8 mouse cellular contexts compared by ENCODE assay signal in genomic region chr12:83487476-83487991, GRCm38 (mm10). TPM values are rescaled to one million over a fixed set of nuclear protein-coding genes. Genes with fewer than 3 reads are reported as not detected.
DNase-seq lines count a peak whose midpoint lies in the region; ATAC-seq lines count a peak whose summit lies in the region.

TSS of gene Dpf3 (minus strand) at chr12:83487716.

- intact Hi-C loops in left cerebral cortex, postnatal 10 days (cut with DNase I) = loop anchor here (5.0 to 10.0 kb wide), 2 partner anchors 153 to 375 kb away; no protein-coding TSS in a partner anchor

- peak; percentile 90 for ATAC-seq in inflammation-experienced regulatory T-cells, adult 6 months
- peak; percentile 92 for ATAC-seq in megakaryocyte-erythroid progenitor cell, adult 5-6 weeks (replicated peaks; ENCODE audit: low FRiP score, low TSS enrichment, poor library complexity, severe bottlenecking)

- peak; percentile 68 for DNase-seq in adipocyte (ENCODE audit: low spot score)
- peak; percentile 97 for DNase-seq in embryo, embryonic 10 days (ENCODE audit: low spot score)
- peak; percentile 100 for DNase-seq in gastrocnemius, postnatal 10 days
- DNase-seq in left cerebral cortex, postnatal 10 days (ENCODE audit: extremely low spot score in 1 of 2, low spot score in 2 of 2) = peak; percentile 92 to 99
- peak; percentile 91 for DNase-seq in right cerebral cortex, postnatal 25 days
- DNase-seq in urinary bladder, postnatal 4 days (ENCODE audit: low spot score in 2 of 2) = peak; percentile 97 to 99

RNA-seq across cellular contexts. Expression of gene Dpf3, which starts in this region (rescaled TPM):
- total RNA-seq in gastrocnemius, postnatal 10 days (2021) = 10 to 100 TPM; 20.4 to 26.2 TPM
- polyA plus RNA-seq in inflammation-experienced regulatory T-cells, adult 6 months (2017; shearing (Covaris generic)) = under 1 TPM in 1 of 3 experiments, not detected in 2; 0.40 TPM
- 1 to 10 TPM; 7.7 to 8.1 TPM for total RNA-seq in left cerebral cortex, postnatal 10 days (2021)
- total RNA-seq in megakaryocyte-erythroid progenitor cell, adult 5-6 weeks (2014; fragmentation: Nextera tagmentation) = 4.9 and 17.9 TPM in 2 replicates
- 26.6 and 35.6 TPM in 2 replicates for total RNA-seq in megakaryocyte-erythroid progenitor cell, adult 5-6 weeks (2017)

Comparison
In these comparisons a context has a peak if more than half of its experiments do, and no peak if none do; other contexts are left out.
1. Peak in every context shown above with its lines: DNase-seq and ATAC-seq.
2. Peak in ATAC-seq in inflammation-experienced regulatory T-cells, adult 6 months; RNA of the gene not detected or under 1 TPM.